ENCODE assay signal across 30 mouse cellular contexts in the genomic region with DNA sequence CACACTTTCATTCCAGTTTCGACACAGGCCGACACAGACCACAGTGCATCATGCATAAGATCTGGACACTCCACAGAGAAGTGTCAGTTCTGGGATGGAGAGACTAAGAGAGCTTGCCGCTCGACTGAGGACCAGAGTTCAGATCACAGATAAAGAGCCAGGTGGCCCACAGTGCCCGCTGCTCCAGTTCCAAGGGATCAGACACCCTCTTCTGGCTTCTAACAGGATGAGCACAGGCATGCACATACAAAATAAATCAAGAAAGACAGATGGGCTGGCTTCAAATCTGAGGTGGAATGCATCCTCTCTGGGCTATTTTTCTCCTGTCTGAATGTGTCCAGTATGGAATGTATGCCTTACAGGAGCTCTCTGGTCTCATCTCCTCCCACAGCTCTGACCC. TPM values are rescaled to one million over a fixed set of nuclear protein-coding genes. Genes with fewer than 3 reads are reported as not detected.
DNase-seq lines count a peak whose midpoint lies in the region; ATAC-seq and TF ChIP-seq lines count a peak whose summit lies in the region.
"Had no signal": no experiment of that assay in that cellular context is flagged by ENCODE, and none has a peak within 500 bp of the region (broad histone marks: within the 10 kb centered on the region; RNA-seq: fewer than 3 reads in every experiment).

No protein-coding gene starts in this region.

- 49% methylated on average over 5 of the region's 5 CpGs for WGBS in kidney, postnatal 0 days
- WGBS in kidney, adult 2 months, result 52% methylated on average over 5 of the region's 5 CpGs

- no peak overlapping the region for H3K4me2 ChIP-seq in kidney, postnatal 0 days (ENCODE audit: low read length)
- H3K4me2 ChIP-seq: embryonic facial prominence, embryonic 15.5 days; forebrain, embryonic 12.5 days; forebrain, embryonic 15.5 days; heart, embryonic 13.5 days; hindbrain, embryonic 14.5 days had no signal

- no peaks in the 10 kb centered on the region for H3K36me3 ChIP-seq in kidney, postnatal 0 days (ENCODE audit: insufficient read depth, low read length)
- no peaks in the 10 kb centered on the region for H3K36me3 ChIP-seq in kidney, adult 2 months (ENCODE audit: control insufficient read depth, insufficient read depth, low read length)
- H3K36me3 ChIP-seq: embryonic facial prominence, embryonic 15.5 days; forebrain, embryonic 12.5 days; forebrain, embryonic 15.5 days; G1E; heart, embryonic 10.5 days; heart, embryonic 13.5 days had no signal

- H3K27me3 ChIP-seq in kidney, postnatal 0 days (ENCODE audit: insufficient read depth, low read length), result no peaks in the 10 kb centered on the region
- no peaks in the 10 kb centered on the region for H3K27me3 ChIP-seq in kidney, adult 2 months (replicated peaks; ENCODE audit: control insufficient read depth, insufficient read depth, low read length)
- H3K27me3 ChIP-seq: CH12.LX; embryonic facial prominence, embryonic 15.5 days; forebrain, embryonic 12.5 days; forebrain, embryonic 15.5 days; heart, embryonic 13.5 days had no signal

- no peaks in the 10 kb centered on the region for H3K4me1 ChIP-seq in kidney, postnatal 0 days (replicated peaks; ENCODE audit: insufficient read depth, low read length)
- H3K4me1 ChIP-seq in kidney, adult 2 months (ENCODE audit: control insufficient read depth, insufficient read depth, low read length), result peaks cover 6% of the 10 kb centered on the region
- H3K4me1 ChIP-seq: forebrain, embryonic 12.5 days; forebrain, embryonic 15.5 days had no signal

- no peaks in the 10 kb centered on the region for H3K9me3 ChIP-seq in kidney, postnatal 0 days (replicated peaks; ENCODE audit: low read length)
- H3K9me3 ChIP-seq: embryonic facial prominence, embryonic 15.5 days; forebrain, embryonic 12.5 days; forebrain, embryonic 15.5 days; heart, embryonic 10.5 days had no signal

- no peak overlapping the region for H3K27ac ChIP-seq in kidney, postnatal 0 days
- H3K27ac ChIP-seq in kidney, adult 2 months (ENCODE audit: insufficient read depth, low read depth, low read length), result no peak overlapping the region
- H3K27ac ChIP-seq: embryonic facial prominence, embryonic 15.5 days; forebrain, embryonic 12.5 days; forebrain, embryonic 15.5 days; heart, adult 2 months; heart, embryonic 10.5 days; heart, embryonic 13.5 days; hindbrain, embryonic 14.5 days; hindbrain, postnatal 0 days had no signal

- no peak overlapping the region for H3K4me3 ChIP-seq in kidney, postnatal 0 days (replicated peaks; ENCODE audit: low read depth, low read length)
- H3K4me3 ChIP-seq in kidney, adult 2 months (ENCODE audit: insufficient read depth, low read depth, low read length), result no peak overlapping the region
- H3K4me3 ChIP-seq: embryonic facial prominence, embryonic 15.5 days; forebrain, embryonic 12.5 days; forebrain, embryonic 15.5 days; heart, adult 2 months; heart, embryonic 10.5 days; heart, embryonic 13.5 days had no signal

- TF ChIP-seq CTCF in kidney, postnatal 0 days (IDR thresholded peaks at IDR 0.05; ENCODE audit: low read depth), result peak; percentile 33; the same call in 1 of the 2 replicates
- TF ChIP-seq CTCF in kidney, adult 2 months (conservative IDR thresholded peaks at IDR 0.05; ENCODE audit: insufficient read depth, insufficient read length, low read depth, low read length), result no peak

- DNase-seq in cerebellum, adult 11-12 months, result peak; percentile 39
- DNase-seq in cerebellum, adult 9-10 months, result no peak
- DNase-seq in kidney, postnatal 0 days (ENCODE audit: low spot score), result peak; percentile 52
- no peak for DNase-seq in kidney, adult 2 months
- peak; percentile 71 for DNase-seq in brain, adult 2 months (ENCODE audit: low read depth, low spot score)
- no peak for DNase-seq in layer of hippocampus, adult 11-12 months (ENCODE audit: low spot score)
- no peak for DNase-seq in natural killer cell, adult 2 months (ENCODE audit: low spot score in 2 of 2)
- DNase-seq: adrenal gland, adult 8-10 months; adrenal gland, postnatal 36 days; B cell, adult 2 months; cerebellum, adult 9-11 months; embryo, embryonic 11 days; gastrocnemius, postnatal 10 days; gastrocnemius, postnatal 36 days; heart, adult 2 months; heart, postnatal 14 days; heart, postnatal 4 days; kidney, adult 18-20 months had no signal

- TF ChIP-seq POLR2A in kidney, adult 2 months (IDR thresholded peaks at IDR 0.05; ENCODE audit: low read depth, low read length), result no peak

- H3K9ac ChIP-seq in kidney, postnatal 0 days (ENCODE audit: low read depth, low read length), result no peak overlapping the region
- H3K9ac ChIP-seq: embryonic facial prominence, embryonic 15.5 days; forebrain, embryonic 12.5 days; forebrain, embryonic 15.5 days; heart, embryonic 13.5 days; hindbrain, embryonic 14.5 days had no signal

- no peak for ATAC-seq in kidney, postnatal 0 days (replicated peaks; ENCODE audit: low FRiP score, low read depth)
- ATAC-seq: activated CD4-positive, CD25-positive, alpha-beta regulatory T cell, adult 4 months; forebrain, embryonic 15.5 days; hindbrain, postnatal 0 days; inflammation-experienced regulatory T-cells, adult 6 months; intestine, embryonic 16.5 days had no signal

RNA-seq across cellular contexts. Expression of a gene that starts 13.5 kb away (rescaled TPM):
- polyA plus RNA-seq in kidney, postnatal 0 days (2015; fragmentation: Nextera tagmentation; extraction: Ambion mirVana), result 120 and 125 TPM in 2 replicates
- polyA plus RNA-seq in kidney, adult 2 months (2012; rRNA removed), result 97.2 and 106 TPM in 2 replicates

RNA-seq across cellular contexts. Expression of a gene that starts 15.8 kb away (rescaled TPM):
- 21.4 and 23.8 TPM in 2 replicates for polyA plus RNA-seq in kidney, postnatal 0 days (2015; fragmentation: Nextera tagmentation; extraction: Ambion mirVana)
- 78.1 and 88.4 TPM in 2 replicates for polyA plus RNA-seq in kidney, adult 2 months (2012; rRNA removed)

Comparison
In these comparisons a context has a peak if more than half of its experiments do, and no peak if none do; other contexts are left out.
1. DNase-seq: peak in cerebellum, adult 11-12 months (single experiment), kidney, postnatal 0 days (single experiment) and brain, adult 2 months (single experiment); none in cerebellum, adult 9-10 months (single experiment), kidney, adult 2 months (single experiment), layer of hippocampus, adult 11-12 months (single experiment) and natural killer cell, adult 2 months (0 of 2).